Comparison of ENCODE assay signal across 11 mouse cellular contexts in the genomic region with DNA sequence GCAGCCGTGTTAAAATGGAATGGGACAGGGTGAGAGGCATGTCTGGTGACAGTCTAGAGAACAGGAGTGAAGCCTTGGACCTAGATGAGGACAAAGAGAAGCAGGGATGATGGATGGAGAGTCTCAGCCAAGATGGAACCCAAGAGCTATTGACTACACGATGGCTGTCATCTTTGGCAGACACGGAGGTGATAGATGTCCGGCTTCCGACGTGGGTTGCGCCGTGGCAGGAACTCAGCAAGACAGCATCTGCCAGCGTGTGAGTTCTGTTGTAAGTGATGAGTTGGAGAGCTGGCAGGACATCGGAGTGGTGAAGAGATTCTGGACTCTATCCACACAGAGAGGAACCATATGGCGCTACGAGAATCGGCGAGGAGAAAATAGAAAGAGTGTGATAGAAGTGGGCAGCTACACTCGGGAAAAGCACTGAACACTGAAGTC.
DNase-seq lines count a peak whose midpoint lies in the region; ATAC-seq lines count a peak whose summit lies in the region.
"Had no signal": no experiment of that assay in that cellular context is flagged by ENCODE, and none has a peak within 500 bp of the region (broad histone marks: within the 10 kb centered on the region; RNA-seq: fewer than 3 reads in every experiment).

No protein-coding gene starts in this region.

- no peak overlapping the region for H3K4me2 ChIP-seq in midbrain, embryonic 11.5 days

- no peaks in the 10 kb centered on the region for H3K36me3 ChIP-seq in midbrain, embryonic 11.5 days (ENCODE audit: control insufficient read depth, insufficient read depth, low read length)
- no peaks in the 10 kb centered on the region for H3K36me3 ChIP-seq in midbrain, embryonic 10.5 days

- peaks cover 1% of the 10 kb centered on the region for H3K4me1 ChIP-seq in midbrain, embryonic 11.5 days (ENCODE audit: control insufficient read depth, insufficient read depth, low read length)
- H3K4me1 ChIP-seq in midbrain, embryonic 10.5 days: peaks cover 3% of the 10 kb centered on the region

- WGBS in midbrain, embryonic 11.5 days: 95% methylated on average over 15 of the region's 15 CpGs
- 95% methylated on average over 15 of the region's 15 CpGs for WGBS in midbrain, embryonic 10.5 days

- DNase-seq in midbrain, embryonic 11.5 days (ENCODE audit: low spot score, missing footprints): peak; percentile 54
- no peak for DNase-seq in midbrain, embryonic 10.5 days (ENCODE audit: low spot score)
- peak; percentile 41 to 50 for DNase-seq in frontal cortex, postnatal 14 days (ENCODE audit: low spot score in 2 of 2)
- DNase-seq in left cerebral cortex, postnatal 4 days: peak; percentile 62
- DNase-seq in telencephalon, adult 2 months (ENCODE audit: low read depth, low spot score): peak; percentile 91
- no peak for DNase-seq in embryo, embryonic 10.5 days (ENCODE audit: low spot score)
- DNase-seq in T-cell, adult 2 months (ENCODE audit: low spot score): no peak
- DNase-seq: gastrocnemius, postnatal 14 days; liver; thymus, postnatal 36 days had no signal

- intact Hi-C loops in left cerebral cortex, postnatal 4 days (cut with DNase I): no loop called here

- no peak overlapping the region for H3K9ac ChIP-seq in midbrain, embryonic 11.5 days (ENCODE audit: low read length)

- H3K9me3 ChIP-seq in midbrain, embryonic 11.5 days (ENCODE audit: control insufficient read depth, low read length): no peaks in the 10 kb centered on the region
- H3K9me3 ChIP-seq in midbrain, embryonic 10.5 days (replicated peaks): no peaks in the 10 kb centered on the region

- H3K27ac ChIP-seq in midbrain, embryonic 11.5 days (ENCODE audit: low read depth, low read length): no peak overlapping the region
- H3K27ac ChIP-seq in midbrain, embryonic 10.5 days (replicated peaks): no peak overlapping the region

- ATAC-seq in midbrain, embryonic 11.5 days (ENCODE audit: low FRiP score): no peak
- no peak for ATAC-seq in granulocyte monocyte progenitor cell, adult 5-6 weeks (replicated peaks; ENCODE audit: poor library complexity, severe bottlenecking)

- no peaks in the 10 kb centered on the region for H3K27me3 ChIP-seq in midbrain, embryonic 11.5 days (ENCODE audit: control insufficient read depth, insufficient read depth, low read length)
- H3K27me3 ChIP-seq in midbrain, embryonic 10.5 days (ENCODE audit: low read depth, poor library complexity, severe bottlenecking): peaks cover 9% of the 10 kb centered on the region; the same call in 1 of the 2 replicates

- no peak overlapping the region for H3K4me3 ChIP-seq in midbrain, embryonic 11.5 days (ENCODE audit: low read depth, low read length)
- no peak overlapping the region for H3K4me3 ChIP-seq in midbrain, embryonic 10.5 days

Comparison
In these comparisons a context has a peak if more than half of its experiments do, and no peak if none do; other contexts are left out.
1. DNase-seq: peak in midbrain, embryonic 11.5 days (single experiment), frontal cortex, postnatal 14 days (2 of 2), left cerebral cortex, postnatal 4 days (single experiment) and telencephalon, adult 2 months (single experiment); none in midbrain, embryonic 10.5 days (single experiment), embryo, embryonic 10.5 days (single experiment) and T-cell, adult 2 months (single experiment).